Mouse (Mus musculus) spleen, adult 12 weeks (tissue): ENCODE data around the gene Traf7.

Source experiments
- DNase-seq: peaks from one replicate; pipeline ENCODE4 v3.0.0; 2022; ENCODE audit warnings: low spot score

Traf7 gene

GRCm38 (mm10) chr17:24477053-24477984 is 50.4 kb downstream of the Traf7 start:
- DNase-seq: no peak

GRCm38 (mm10) chr17:24476022-24476776 is 51.5 kb downstream of the Traf7 start:
- DNase-seq: no peak

DNA sequence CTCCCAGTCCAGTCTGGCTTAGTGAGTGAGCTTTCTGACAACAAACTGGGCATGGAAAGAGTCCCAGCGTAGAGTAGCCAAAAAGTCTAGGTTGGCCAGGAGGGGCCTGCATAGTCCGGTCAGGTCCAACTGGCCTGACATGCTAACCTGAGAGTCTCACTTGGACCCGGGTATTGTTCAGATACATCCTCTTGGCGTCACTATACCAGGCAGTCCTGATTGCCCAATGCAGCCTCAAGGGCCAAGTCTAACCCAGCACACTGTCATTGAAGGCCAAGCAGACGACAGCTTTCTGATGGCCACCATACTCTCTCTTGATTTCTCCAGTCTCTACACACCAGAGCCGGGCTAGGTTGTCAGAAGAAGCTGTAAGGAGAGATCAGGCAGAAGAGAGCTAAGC is 52.2 kb downstream of the Traf7 start:
- DNase-seq: no peak

- DNase-seq: no peak
These were observed 53.2 kb downstream of the Traf7 start for GRCm38 (mm10) chr17:24474557-24474956.

- no peak for DNase-seq
These were observed 54.0 kb downstream of the Traf7 start, which contains the start of gene Bricd5 for GRCm38 (mm10) chr17:24473612-24474275. Gene Bricd5 (plus strand): TSS chr17:24473884.

GRCm38 (mm10) chr17:24472512-24472911 is 55.2 kb downstream of the Traf7 start:
- DNase-seq: no peak

- DNase-seq: peak; percentile 34
These were observed 56.8 kb downstream of the Traf7 start for GRCm38 (mm10) chr17:24470701-24471527.

DNA sequence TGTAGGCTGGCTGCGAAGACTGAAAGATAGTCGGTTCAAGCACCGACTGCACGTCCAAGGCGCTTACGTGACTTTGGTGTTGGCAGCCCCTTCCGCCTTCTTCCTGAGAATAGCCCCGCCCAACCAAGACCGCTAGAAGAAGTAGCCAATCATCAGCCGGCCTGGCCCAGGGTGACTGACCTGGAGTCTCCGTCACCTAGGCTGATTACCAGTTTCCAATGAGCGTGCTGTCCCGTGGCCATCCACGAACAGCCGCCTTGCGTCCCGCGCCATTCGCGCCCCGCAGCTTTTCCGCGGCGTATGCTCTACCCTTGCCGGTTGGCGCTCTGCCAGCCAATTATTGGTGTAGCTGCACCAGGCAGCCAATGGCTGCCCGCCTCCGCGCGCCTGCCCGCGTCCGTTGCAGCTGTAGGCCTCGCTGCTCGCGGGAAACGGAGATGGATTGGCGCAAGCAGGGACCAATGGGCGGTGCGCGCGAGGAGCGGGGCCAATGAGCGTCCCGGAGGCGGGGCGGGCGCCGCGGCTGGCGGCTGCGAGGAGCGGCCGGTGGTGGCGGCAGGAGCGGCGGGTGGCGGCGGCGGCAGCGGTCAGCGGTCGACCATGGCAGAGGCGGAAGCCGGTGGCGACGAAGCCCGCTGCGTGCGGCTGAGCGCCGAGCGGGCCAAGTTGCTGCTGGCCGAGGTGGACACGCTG is 57.7 kb downstream of the Traf7 start, which contains the start of the genes E4f1 and Pgp:
E4f1 (minus strand) TSS at position 404 of the 693 bp plus-strand sequence.
Pgp (plus strand) TSS at position 483 of the 693 bp plus-strand sequence.
- DNase-seq: peak; percentile 99

DNA sequence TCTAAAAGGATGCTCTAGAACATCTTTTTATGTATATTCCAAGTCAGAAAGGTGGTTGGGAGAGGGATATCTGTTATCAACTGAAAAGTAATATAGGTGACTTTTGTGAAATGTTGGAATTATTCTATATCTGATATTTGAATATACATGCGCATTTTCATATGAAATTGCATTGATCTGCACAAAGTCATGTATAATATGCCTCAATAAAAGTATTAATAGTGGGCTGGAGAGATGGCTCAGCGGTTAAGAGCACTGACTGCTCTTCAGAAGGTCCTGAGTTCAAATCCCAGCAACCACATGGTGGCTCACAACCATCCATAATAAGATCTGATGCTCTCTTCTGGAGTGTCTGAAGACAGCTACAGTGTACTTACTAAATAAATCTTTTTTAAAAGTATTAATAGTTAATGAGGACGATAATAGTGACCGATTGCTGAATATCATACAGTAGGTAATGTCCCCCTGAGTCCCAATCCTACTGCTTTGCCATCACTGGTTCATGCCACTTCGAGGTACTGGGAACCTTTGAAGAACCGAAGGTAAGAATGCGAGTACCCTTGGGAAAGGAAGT is 58.3 kb downstream of the Traf7 start:
- DNase-seq: no peak

- DNase-seq: no peak
These were observed 59.0 kb downstream of the Traf7 start for GRCm38 (mm10) chr17:24468636-24469246.

DNA sequence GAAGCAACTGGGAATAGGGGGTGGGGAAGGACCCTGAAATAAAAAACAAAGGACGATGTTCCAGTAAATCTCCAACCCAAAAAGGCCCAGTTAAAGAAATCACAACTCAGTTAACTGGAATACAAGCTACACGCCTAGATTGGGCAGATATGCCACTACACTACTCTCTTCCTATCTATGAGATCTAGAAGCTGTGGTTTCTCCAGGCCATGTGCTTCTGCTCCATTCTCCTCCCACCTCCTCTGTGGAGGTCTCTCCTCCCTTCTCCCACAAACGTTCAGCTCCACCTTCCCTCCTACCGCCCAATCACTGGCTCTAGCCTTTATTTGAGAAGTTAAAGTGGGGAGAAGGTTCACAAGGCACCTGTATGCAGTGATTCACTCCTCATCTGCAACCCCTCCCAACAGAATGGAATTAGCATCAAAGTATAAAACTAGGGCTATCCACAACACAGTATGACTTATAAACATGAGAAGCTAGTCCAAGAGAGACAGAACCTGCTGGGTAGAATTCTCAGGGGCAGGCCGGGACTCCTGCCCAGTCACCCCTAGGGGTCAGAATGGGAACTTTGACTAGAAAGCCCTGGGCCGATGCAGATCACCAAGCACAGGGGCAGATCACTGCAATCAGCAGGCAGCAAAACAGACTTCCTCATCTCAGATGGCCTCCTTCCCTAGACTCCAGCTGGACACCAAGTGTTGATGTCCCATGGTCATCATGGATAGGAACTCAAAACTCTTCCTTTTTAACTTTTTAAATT is 64.2 kb downstream of the Traf7 start:
- no peak for DNase-seq

- no peak for DNase-seq
These were observed 64.8 kb downstream of the Traf7 start for GRCm38 (mm10) chr17:24462932-24463331.

- DNase-seq: no peak
These were observed 66.2 kb downstream of the Traf7 start for GRCm38 (mm10) chr17:24461580-24461979.
